Mouse (Mus musculus) T-helper 2 cell (primary cell): ENCODE measurements at regions not wholly inside any gene's neighbourhood (a gene's known extent, or its start where the extent isn't known, plus 50 kb on each side); places are given as distances from the start of the nearest gene placed in this dataset.

ENCODE experiments used
- in situ Hi-C: fragments of 300-600 bp; cut with MboI, MseI; formaldehyde crosslinking; loops from one replicate; pipeline ENCODE4 v1.15.1; 2025; ENCODE audit warnings: high pct_unique_total_duplicates

DNA sequence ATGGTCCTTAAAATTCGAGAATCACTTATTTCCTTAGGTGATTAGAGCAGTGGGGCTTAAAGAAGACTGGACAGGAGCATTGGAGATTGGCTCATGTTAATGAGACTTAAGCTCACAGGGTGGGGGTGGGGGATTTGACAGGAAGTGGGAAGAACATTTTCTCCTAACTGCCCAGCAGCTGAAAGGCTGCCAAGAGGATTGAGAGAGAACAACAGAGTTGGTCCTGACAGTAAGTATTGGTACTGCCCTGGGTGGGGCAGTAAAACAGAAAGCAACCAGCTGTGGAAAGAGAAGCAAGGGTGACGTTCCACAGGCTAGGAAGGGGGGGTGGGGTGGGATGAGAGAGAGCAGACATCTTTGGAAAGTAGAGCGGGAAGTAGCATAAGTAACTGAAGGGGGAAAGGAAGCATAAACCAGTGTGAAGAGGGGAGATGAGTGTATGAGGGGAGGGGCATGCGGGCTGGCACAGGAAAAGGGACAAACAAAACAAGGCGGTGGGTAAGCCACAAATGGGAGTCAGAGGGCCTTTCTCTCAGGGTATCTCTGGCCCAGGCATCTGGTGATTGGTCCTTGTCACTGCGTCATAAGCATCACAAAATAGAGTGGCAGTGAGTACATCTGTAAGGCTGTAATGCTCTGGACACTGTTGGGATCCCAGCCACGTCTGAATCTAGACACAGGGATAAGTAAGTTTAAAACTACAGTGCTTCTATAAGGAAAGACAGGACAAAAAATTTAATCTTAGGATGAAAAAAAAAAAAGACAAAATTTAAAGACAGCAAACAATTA is 125.0 kb upstream of the Tnp1 start:
- in situ Hi-C loops = no loop called here

DNA sequence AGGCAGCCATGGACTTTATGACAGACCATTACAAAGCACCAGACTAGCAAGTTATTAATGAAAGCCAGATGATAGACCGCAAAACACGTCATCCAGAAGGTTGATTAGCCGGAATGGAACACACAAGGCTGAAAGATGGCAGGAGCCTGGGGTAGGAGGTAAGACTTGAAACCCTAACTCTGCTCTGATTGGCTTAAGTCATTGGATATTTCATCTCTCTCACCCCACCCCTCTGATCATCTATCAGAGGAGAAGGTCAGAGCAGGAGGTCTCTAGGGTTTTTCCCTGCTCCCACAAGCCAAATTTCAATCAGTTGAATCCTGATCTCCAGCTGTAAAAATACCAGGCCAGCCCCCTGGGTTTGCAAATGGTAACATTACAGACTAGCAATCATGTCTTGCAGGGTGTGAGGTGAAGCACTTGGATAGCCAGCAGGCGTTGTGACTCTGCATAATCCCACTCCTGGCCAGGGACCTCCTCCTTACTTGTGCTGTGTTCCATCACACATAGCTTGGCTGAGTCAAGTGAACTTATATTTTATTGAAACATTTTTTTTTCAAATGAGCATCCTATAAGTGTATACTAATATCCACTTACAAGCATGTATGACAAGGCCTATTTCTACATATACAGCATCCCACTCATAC is 114.6 kb upstream of the Tnp1 start:
- in situ Hi-C loops = no loop called here

- in situ Hi-C loops = no loop called here
Measured at GRCm38 (mm10) chr1:73123012-73123411, 107.3 kb upstream of the Tnp1 start.

DNA sequence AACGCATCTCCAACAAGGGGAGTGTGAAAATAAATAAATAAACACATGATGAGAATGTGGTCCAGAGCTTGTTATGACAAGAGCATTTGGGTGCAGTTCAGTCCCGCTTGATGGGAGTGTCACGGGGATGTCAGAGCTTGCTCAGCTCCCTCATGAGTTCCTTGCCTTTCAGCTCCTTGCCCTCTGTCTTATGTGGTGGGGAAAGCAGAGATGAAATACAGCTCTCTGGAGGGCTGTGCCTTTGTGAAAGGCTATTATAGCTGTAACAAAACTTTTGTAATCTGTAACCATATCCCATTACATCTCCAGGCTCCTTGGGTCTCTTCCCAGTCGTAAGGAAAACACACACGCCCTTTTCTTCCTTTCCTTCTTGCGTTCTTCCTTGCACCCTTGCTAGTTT is 103.0 kb upstream of the Tnp1 start:
- in situ Hi-C loops = no loop called here

GRCm38 (mm10) chr1:73116526-73116925 is 100.8 kb upstream of the Tnp1 start:
- in situ Hi-C loops = no loop called here

- in situ Hi-C loops = no loop called here
Measured at GRCm38 (mm10) chr1:73115854-73116253, 100.1 kb upstream of the Tnp1 start.

GRCm38 (mm10) chr1:73113137-73113536 is 97.4 kb upstream of the Tnp1 start:
- in situ Hi-C loops = no loop called here

- in situ Hi-C loops = no loop called here
Measured at GRCm38 (mm10) chr1:73112711-73113110, 97.0 kb upstream of the Tnp1 start.

- in situ Hi-C loops = no loop called here
Measured at GRCm38 (mm10) chr1:73111911-73112310, 96.2 kb upstream of the Tnp1 start.

GRCm38 (mm10) chr1:73105856-73106463 is 90.3 kb upstream of the Tnp1 start:
- in situ Hi-C loops = no loop called here

DNA sequence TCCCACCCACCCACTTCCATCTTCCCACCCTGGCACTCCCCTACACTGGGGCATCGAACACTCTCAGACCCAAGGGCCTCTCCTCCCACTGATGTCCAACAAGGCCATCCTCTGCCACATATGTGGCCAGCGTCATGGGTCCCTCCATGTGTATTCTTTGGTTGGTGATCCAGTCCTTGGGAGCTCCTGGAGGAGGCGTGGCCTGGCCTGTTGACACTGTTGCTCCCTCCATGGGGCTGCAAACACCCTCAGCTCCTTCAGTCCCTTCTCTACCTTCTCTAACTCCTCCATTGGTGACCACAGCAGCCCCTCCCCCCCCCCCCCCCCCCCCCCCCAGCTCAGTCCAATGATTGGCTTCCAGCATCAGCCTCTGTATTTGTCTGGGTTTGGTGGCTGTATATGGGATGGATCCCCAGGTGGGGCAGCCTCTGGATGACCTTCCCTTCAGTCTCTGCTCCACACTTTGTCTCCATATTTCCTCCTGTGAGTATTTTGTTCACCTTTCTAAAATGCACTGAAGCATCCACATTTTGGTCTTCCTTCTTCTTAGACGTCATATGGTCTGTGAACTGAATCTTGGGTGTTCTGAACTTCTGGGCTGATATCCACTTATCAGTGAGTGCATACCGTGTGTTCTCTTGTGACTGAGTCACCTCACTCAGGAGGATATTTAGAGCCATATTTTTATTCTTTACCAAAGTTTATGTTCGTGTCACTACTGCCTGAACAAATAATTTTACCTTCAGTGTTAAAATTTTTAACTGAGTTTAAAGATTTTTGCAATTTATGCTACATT is 82.1 kb upstream of the Tnp1 start:
- in situ Hi-C loops = no loop called here

- in situ Hi-C loops = no loop called here
Measured at GRCm38 (mm10) chr1:73089636-73090035, 73.9 kb upstream of the Tnp1 start.

DNA sequence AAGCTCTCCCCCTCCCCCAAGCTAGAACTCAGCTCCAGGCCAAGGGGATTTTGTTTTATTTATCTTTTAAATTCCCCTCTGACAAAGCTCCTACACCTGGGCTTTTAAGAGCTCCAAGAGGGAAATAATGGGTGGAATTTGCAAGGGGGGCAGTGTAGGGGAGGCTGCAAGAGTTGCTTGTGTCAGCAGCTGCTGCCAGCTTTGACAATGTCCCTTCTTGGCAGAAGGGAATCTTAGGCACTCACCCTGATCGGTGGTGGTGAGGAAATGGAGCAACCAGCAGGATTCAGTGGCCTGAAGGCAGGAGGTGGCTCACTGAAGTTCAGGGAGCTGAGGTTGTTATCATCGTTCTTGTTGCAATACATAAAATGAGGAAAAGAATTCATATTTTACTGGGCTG is 72.8 kb upstream of the Tnp1 start:
- in situ Hi-C loops = no loop called here

DNA sequence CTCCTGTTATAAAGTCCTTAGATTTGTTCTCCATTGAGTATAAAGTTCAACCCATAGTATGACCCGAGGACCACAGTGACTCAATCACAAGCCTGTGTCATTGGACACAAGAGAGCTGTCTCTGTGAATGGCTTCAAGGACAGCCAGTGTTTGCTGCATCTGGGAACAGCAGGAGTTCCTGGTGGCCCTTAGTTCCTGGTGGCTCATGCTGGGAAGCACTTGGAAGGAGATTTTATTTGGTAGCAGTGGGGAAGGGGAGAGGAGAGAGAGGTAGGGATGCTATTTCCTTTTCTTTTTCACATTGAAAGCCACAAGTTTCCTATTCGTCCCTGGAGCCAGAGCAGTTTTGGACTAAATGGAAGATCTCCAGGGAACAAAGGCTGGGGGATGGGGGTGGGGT is 69.2 kb upstream of the Tnp1 start:
- in situ Hi-C loops = no loop called here

- in situ Hi-C loops = no loop called here
Measured at GRCm38 (mm10) chr1:73083396-73083795, 67.7 kb upstream of the Tnp1 start.

DNA sequence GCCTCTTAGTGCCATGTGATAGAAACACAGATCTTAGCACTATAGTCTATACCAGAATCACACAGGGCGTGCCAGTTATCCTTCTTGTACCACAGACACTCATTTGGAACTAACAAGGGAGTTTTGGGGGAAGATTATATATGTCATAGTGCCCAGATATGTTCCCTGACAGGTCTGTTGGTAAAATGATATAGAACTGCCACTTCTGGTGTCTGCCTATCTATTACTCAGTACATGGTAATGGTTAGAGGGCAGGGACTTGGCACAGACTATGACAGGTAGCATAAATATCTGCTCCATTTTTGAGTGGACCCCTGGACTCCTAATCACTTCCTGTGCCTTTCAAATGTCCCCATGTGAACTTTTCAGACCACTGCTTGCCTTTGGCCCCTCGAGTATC is 63.8 kb upstream of the Tnp1 start:
- in situ Hi-C loops = no loop called here

- in situ Hi-C loops = no loop called here
Measured at GRCm38 (mm10) chr1:73077156-73077555, 61.4 kb upstream of the Tnp1 start.

DNA sequence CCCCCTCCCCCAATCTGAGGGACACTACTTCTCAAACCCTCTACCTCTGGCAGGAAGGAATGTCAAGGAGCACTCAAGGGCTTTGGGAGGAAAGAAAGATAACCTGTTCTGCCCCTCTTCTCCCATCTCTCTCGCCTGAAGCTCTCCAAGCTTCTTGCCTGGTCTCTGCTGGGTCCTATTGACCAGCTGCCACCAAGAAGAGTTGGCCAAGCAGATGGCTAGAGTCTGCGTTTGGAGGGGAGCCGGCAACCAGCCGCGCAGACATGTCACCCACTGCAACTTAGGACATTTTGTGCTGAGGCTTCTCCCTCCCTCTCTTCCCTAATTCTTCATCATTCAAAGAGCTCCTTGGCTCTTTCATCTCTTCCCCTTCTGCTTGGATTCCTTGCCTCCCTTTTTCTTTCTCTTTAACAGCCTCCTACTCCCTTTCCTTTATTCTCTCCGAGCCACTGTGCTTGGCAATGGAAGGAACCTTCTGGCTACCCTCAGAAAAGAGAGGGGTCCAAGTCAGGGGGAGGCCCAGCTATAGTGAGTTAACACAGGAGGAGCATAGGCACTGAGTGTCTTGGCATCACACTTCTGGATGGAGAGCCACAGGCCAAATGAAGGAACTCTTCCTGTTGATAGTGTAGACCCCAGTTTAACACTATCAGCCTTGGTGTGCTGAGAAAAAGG is 60.1 kb upstream of the Tnp1 start:
- in situ Hi-C loops = no loop called here

GRCm38 (mm10) chr1:73075159-73075558 is 59.5 kb upstream of the Tnp1 start:
- in situ Hi-C loops = no loop called here

GRCm38 (mm10) chr1:73074525-73074924 is 58.8 kb upstream of the Tnp1 start:
- in situ Hi-C loops = no loop called here

DNA sequence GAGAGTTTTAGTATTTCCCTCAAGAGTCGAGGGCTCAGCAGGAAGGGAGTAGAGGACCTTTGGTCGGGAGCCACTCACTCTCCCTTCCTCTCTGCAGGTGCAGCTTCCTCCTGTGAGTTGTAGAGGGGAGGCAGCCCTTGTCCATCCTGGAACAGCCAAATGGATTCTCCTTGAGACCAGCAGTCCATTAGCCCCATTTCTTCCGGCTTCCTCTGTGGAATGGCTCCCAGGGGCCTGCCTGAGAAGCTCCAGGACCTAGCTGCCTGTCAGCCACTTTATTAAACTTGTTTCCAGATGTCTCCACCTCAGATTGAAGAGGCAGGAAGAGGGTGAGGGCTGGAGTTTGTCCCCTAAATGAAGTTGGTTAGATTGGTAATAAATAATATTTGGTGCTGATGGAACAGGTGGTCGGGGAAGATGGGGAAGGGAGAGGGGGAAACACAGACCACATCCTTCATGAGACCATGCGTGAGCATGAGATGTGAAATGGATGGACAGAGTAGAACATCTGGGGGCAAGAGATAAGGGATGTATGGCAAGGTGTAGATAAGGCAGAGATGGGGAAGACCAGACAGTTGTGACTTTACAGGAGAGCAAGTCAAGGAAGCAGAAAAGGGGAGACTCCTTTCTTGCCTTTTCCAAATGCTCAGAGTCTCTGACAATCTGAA is 56.7 kb upstream of the Tnp1 start:
- in situ Hi-C loops = no loop called here
